Mouse (Mus musculus) hindbrain, postnatal 0 days (tissue): Measurements from ENCODE around the gene Ifit1. TPM values are rescaled to one million over a fixed set of nuclear protein-coding genes. Genes with fewer than 3 reads are reported as not detected.

Experiments used
- ATAC-seq: fragments of 200-750 bp; cut with Nextera tagmentation; 2 replicates; pipeline ENCODE4 v1.8.0; 2017; ENCODE audit warnings: mild to moderate bottlenecking, moderate TSS enrichment, moderate library complexity
- DNase-seq: peaks from one replicate; pipeline ENCODE4 v3.0.0-alpha.2; 2015; ENCODE audit warnings: low spot score
- H3K27ac ChIP-seq: fragments of 300-500 bp; sonication (generic); 2 replicates; pipeline ENCODE4 v1.5.1; 2014; ENCODE audit warnings: mild to moderate bottlenecking
- H3K27me3 ChIP-seq: fragments of 300-500 bp; sonication (generic); 2 replicates; pipeline ENCODE4 v1.6.1; 2014; ENCODE audit warnings: low read length, mixed read lengths; ENCODE audit not compliant: insufficient read depth
- H3K36me3 ChIP-seq: fragments of 300-500 bp; sonication (generic); 2 replicates; pipeline ENCODE4 v1.6.1; 2014; ENCODE audit warnings: low read length, mixed read lengths; ENCODE audit not compliant: insufficient read depth
- H3K4me1 ChIP-seq: fragments of 300-500 bp; sonication (generic); 2 replicates; pipeline ENCODE4 v1.6.1; 2014; ENCODE audit warnings: antibody characterized with exemption, low read length, mixed read lengths; ENCODE audit not compliant: insufficient read depth
- H3K4me2 ChIP-seq: fragments of 300-500 bp; sonication (generic); 2 replicates; pipeline ENCODE4 v1.6.1; 2014; ENCODE audit warnings: low read depth, mild to moderate bottlenecking, low read length, moderate library complexity, mixed read lengths
- H3K4me3 ChIP-seq: fragments of 300-500 bp; sonication (generic); 2 replicates; pipeline ENCODE4 v1.5.1; 2014; ENCODE audit warnings: low read length
- H3K9ac ChIP-seq: fragments of 300-500 bp; sonication (generic); replicated peaks from 2 replicates; pipeline ENCODE4 v1.6.1; 2014; ENCODE audit warnings: mild to moderate bottlenecking, low read length, moderate library complexity, mixed read lengths
- H3K9me3 ChIP-seq: fragments of 300-500 bp; sonication (generic); 2 replicates; pipeline ENCODE4 v1.6.1; 2016; ENCODE audit warnings: low read length, mixed read lengths
- CTCF ChIP-seq: IDR thresholded peaks from 2 replicates; pipeline ENCODE4 v1.5.1; 2016; ENCODE audit warnings: antibody characterized with exemption, control low read depth, low read depth
- WGBS: fragments of 180-500 bp; shearing (Covaris S2); extraction: QIAGEN DNeasy Blood & Tissue Kit; methylation state at CpG from one replicate; pipeline ENCODE4 v1.1.7; 2014; 5-methylcytosine and 5-hydroxymethylcytosine counted together
- polyA plus RNA-seq: library from polyadenylated mRNA; unstranded; fragments of >200 nt; fragmentation: Nextera tagmentation; extraction: Ambion mirVana; gene quantifications from 2 replicates; pipeline ENCODE4 v1.2.1, GENCODE M21; 2015
- total RNA-seq: library from RNA; depleted of rRNA; stranded (reverse); fragments of >200 nt; gene quantifications from 2 replicates; pipeline ENCODE4 v1.2.3, GENCODE M21; 2014

The Ifit1 gene
- total and polyA plus RNA-seq, 2 experiments from 2014 or later, result 0.99 to 1.5 TPM

GRCm38 (mm10) chr19:34678428-34678827 lies 37.8 kb downstream of the Ifit1 start:
- H3K4me3 ChIP-seq, result no peak overlapping the region
- ATAC-seq, result no peak
- 95% methylated on average over 4 of the region's 4 CpGs for WGBS

GRCm38 (mm10) chr19:34684857-34685256 lies 44.2 kb downstream of the Ifit1 start:
- no peak overlapping the region for H3K9ac ChIP-seq
- peak; percentile 73 for TF ChIP-seq CTCF
- DNase-seq (peak; percentile 63), ATAC-seq (no peak; the same call in 1 of the 2 replicates)
- 52% methylated on average over 1 of the region's 1 CpGs for WGBS
- no peaks in the 10 kb centered on the region for H3K36me3 ChIP-seq
- no peak overlapping the region for H3K4me3 ChIP-seq
- H3K4me2 ChIP-seq, result no peak overlapping the region
- H3K27me3 ChIP-seq, result no peaks in the 10 kb centered on the region
- H3K27ac ChIP-seq, result no peak overlapping the region
- H3K4me1 ChIP-seq, result no peaks in the 10 kb centered on the region
- no peaks in the 10 kb centered on the region for H3K9me3 ChIP-seq

More at GRCm38 (mm10) chr19:34678428-34678827, 37.8 kb downstream of the Ifit1 start:
- DNase-seq, result no peak
- H3K4me2 ChIP-seq, result no peak overlapping the region
- no peak overlapping the region for H3K27ac ChIP-seq
- TF ChIP-seq CTCF, result no peak
- no peaks in the 10 kb centered on the region for H3K9me3 ChIP-seq
- H3K9ac ChIP-seq, result no peak overlapping the region
- H3K36me3 ChIP-seq, result no peaks in the 10 kb centered on the region
- H3K27me3 ChIP-seq, result no peaks in the 10 kb centered on the region
- H3K4me1 ChIP-seq, result no peaks in the 10 kb centered on the region; the same call in 1 of the 2 replicates

GRCm38 (mm10) chr19:34685530-34685929 lies 44.9 kb downstream of the Ifit1 start:
- no peak overlapping the region for H3K4me2 ChIP-seq
- H3K9me3 ChIP-seq, result no peaks in the 10 kb centered on the region
- TF ChIP-seq CTCF, result no peak
- H3K4me3 ChIP-seq, result no peak overlapping the region
- H3K36me3 ChIP-seq, result no peaks in the 10 kb centered on the region
- H3K4me1 ChIP-seq, result no peaks in the 10 kb centered on the region
- no peak for DNase-seq
- no peaks in the 10 kb centered on the region for H3K27me3 ChIP-seq
- no peak overlapping the region for H3K27ac ChIP-seq
- ATAC-seq, result no peak
- H3K9ac ChIP-seq, result no peak overlapping the region
- 95% methylated on average over 1 of the region's 1 CpGs for WGBS

- no peak for TF ChIP-seq CTCF
- DNase-seq, result no peak
- H3K4me2 ChIP-seq, result no peak overlapping the region
- H3K9ac ChIP-seq, result no peak overlapping the region
- WGBS, result 87% methylated on average over 6 of the region's 6 CpGs
- no peaks in the 10 kb centered on the region for H3K9me3 ChIP-seq
- no peak overlapping the region for H3K27ac ChIP-seq
- no peaks in the 10 kb centered on the region for H3K36me3 ChIP-seq
- no peaks in the 10 kb centered on the region for H3K4me1 ChIP-seq
- H3K4me3 ChIP-seq, result no peak overlapping the region
- ATAC-seq, result no peak
- H3K27me3 ChIP-seq, result no peaks in the 10 kb centered on the region
Measured at GRCm38 (mm10) chr19:34691402-34691801, 50.7 kb downstream of the Ifit1 start.

- Histone ChIP-seq H3K9ac (no peak overlapping the region), H3K27ac (no peak overlapping the region), H3K9me3 (no peaks in the 10 kb centered on the region), H3K4me3 (no peak overlapping the region), H3K27me3 (no peaks in the 10 kb centered on the region), H3K4me1 (no peaks in the 10 kb centered on the region), H3K4me2 (no peak overlapping the region), H3K36me3 (no peaks in the 10 kb centered on the region)
- WGBS, result 91% methylated on average over 8 of the region's 8 CpGs
- TF ChIP-seq CTCF, result no peak
- no peak for DNase-seq
- no peak for ATAC-seq
Measured at GRCm38 (mm10) chr19:34696352-34696986, 55.8 kb downstream of the Ifit1 start.

GRCm38 (mm10) chr19:34697461-34697860 lies 56.8 kb downstream of the Ifit1 start:
- no peaks in the 10 kb centered on the region for H3K9me3 ChIP-seq
- H3K27me3 ChIP-seq, result no peaks in the 10 kb centered on the region
- H3K9ac ChIP-seq, result no peak overlapping the region
- no peak overlapping the region for H3K27ac ChIP-seq
- H3K4me1 ChIP-seq, result no peaks in the 10 kb centered on the region
- no peak overlapping the region for H3K4me2 ChIP-seq
- 71% methylated on average over 2 of the region's 2 CpGs for WGBS
- TF ChIP-seq CTCF, result no peak
- no peak overlapping the region for H3K4me3 ChIP-seq
- H3K36me3 ChIP-seq, result no peaks in the 10 kb centered on the region
- DNase-seq (no peak), ATAC-seq (no peak)

- H3K27me3 ChIP-seq, result no peaks in the 10 kb centered on the region
- H3K4me3 ChIP-seq, result no peak overlapping the region
- H3K36me3 ChIP-seq, result no peaks in the 10 kb centered on the region
- TF ChIP-seq CTCF, result no peak
- 73% methylated on average over 3 of the region's 3 CpGs for WGBS
- ATAC-seq (no peak), DNase-seq (no peak)
- H3K4me2 ChIP-seq, result no peak overlapping the region
- H3K27ac ChIP-seq, result no peak overlapping the region
- H3K9ac ChIP-seq, result no peak overlapping the region
- no peaks in the 10 kb centered on the region for H3K4me1 ChIP-seq
- no peaks in the 10 kb centered on the region for H3K9me3 ChIP-seq
Measured at GRCm38 (mm10) chr19:34698432-34698831, 57.8 kb downstream of the Ifit1 start.
